Mouse (Mus musculus): ENCODE measurements around the gene Faap20. TPM values are rescaled to one million over a fixed set of nuclear protein-coding genes. Genes with fewer than 3 reads are reported as not detected.

Gene Faap20
- polyA plus RNA-seq, 1 experiment: 30.6 TPM

- H3K79me3 ChIP-seq (ENCODE audit: low read depth): peaks cover 94% of the 10 kb centered on the region
- peaks cover 100% of the 10 kb centered on the region for H3K79me2 ChIP-seq (ENCODE audit: control insufficient read depth, insufficient read depth)
- H3ac ChIP-seq (ENCODE audit: control insufficient read depth, insufficient read length, low read depth): no peak overlapping the region
- H3K27me3 ChIP-seq (ENCODE audit: control insufficient read depth, insufficient read depth, insufficient read length): no peaks in the 10 kb centered on the region
- H3K4me3 ChIP-seq (ENCODE audit: insufficient read depth, poor library complexity, severe bottlenecking): no peak overlapping the region
- H3K36me3 ChIP-seq (ENCODE audit: control insufficient read depth, insufficient read depth): peaks cover 9% of the 10 kb centered on the region
- TF ChIP-seq MAX (IDR thresholded peaks at IDR 0.05) (no peak), CTCF (IDR thresholded peaks at IDR 0.05; ENCODE audit: control insufficient read depth, insufficient read depth, insufficient read length) (no peak), FOSL1 (IDR thresholded peaks at IDR 0.05; ENCODE audit: insufficient read depth, low read length, poor library complexity, severe bottlenecking) (no peak), MYOD1 (IDR thresholded peaks at IDR 0.05; ENCODE audit: control insufficient read depth, insufficient read length, low read depth) (no peak), USF1 (IDR thresholded peaks at IDR 0.05; ENCODE audit: low read depth) (no peak), CEBPB (IDR thresholded peaks at IDR 0.05; ENCODE audit: low read depth) (no peak), MYOG (IDR thresholded peaks at IDR 0.05; ENCODE audit: control insufficient read depth, extremely low read depth, insufficient read length) (no peak)
Measured at GRCm38 (mm10) chr4:155214188-155214587, 35.4 kb upstream of the Faap20 start.

- no peaks in the 10 kb centered on the region for H3K27me3 ChIP-seq (ENCODE audit: control insufficient read depth, insufficient read depth, insufficient read length)
- no peak overlapping the region for H3K4me3 ChIP-seq (ENCODE audit: insufficient read depth, poor library complexity, severe bottlenecking)
- no peak overlapping the region for H3ac ChIP-seq (ENCODE audit: control insufficient read depth, insufficient read length, low read depth)
- peaks cover 100% of the 10 kb centered on the region for H3K79me2 ChIP-seq (ENCODE audit: control insufficient read depth, insufficient read depth)
- TF ChIP-seq USF1 (IDR thresholded peaks at IDR 0.05; ENCODE audit: low read depth): no peak
- TF ChIP-seq CEBPB (IDR thresholded peaks at IDR 0.05; ENCODE audit: low read depth): no peak
- TF ChIP-seq MAX (IDR thresholded peaks at IDR 0.05): no peak
- no peak for TF ChIP-seq MYOD1 (IDR thresholded peaks at IDR 0.05; ENCODE audit: control insufficient read depth, insufficient read length, low read depth)
- no peak for TF ChIP-seq FOSL1 (IDR thresholded peaks at IDR 0.05; ENCODE audit: insufficient read depth, low read length, poor library complexity, severe bottlenecking)
- no peak for TF ChIP-seq CTCF (IDR thresholded peaks at IDR 0.05; ENCODE audit: control insufficient read depth, insufficient read depth, insufficient read length)
- TF ChIP-seq MYOG (IDR thresholded peaks at IDR 0.05; ENCODE audit: control insufficient read depth, extremely low read depth, insufficient read length): no peak
- peaks cover 94% of the 10 kb centered on the region for H3K79me3 ChIP-seq (ENCODE audit: low read depth)
- H3K36me3 ChIP-seq (ENCODE audit: control insufficient read depth, insufficient read depth): peaks cover 9% of the 10 kb centered on the region
Measured at GRCm38 (mm10) chr4:155214793-155215192, 34.8 kb upstream of the Faap20 start.

- no peak overlapping the region for H3K4me3 ChIP-seq (ENCODE audit: insufficient read depth, poor library complexity, severe bottlenecking)
- no peak for TF ChIP-seq FOSL1 (IDR thresholded peaks at IDR 0.05; ENCODE audit: insufficient read depth, low read length, poor library complexity, severe bottlenecking)
- TF ChIP-seq CTCF (IDR thresholded peaks at IDR 0.05; ENCODE audit: control insufficient read depth, insufficient read depth, insufficient read length): no peak
- TF ChIP-seq MYOD1 (IDR thresholded peaks at IDR 0.05; ENCODE audit: control insufficient read depth, insufficient read length, low read depth): no peak
- no peak for TF ChIP-seq MYOG (IDR thresholded peaks at IDR 0.05; ENCODE audit: control insufficient read depth, extremely low read depth, insufficient read length)
Measured at GRCm38 (mm10) chr4:155215203-155215602, 34.4 kb upstream of the Faap20 start.

GRCm38 (mm10) chr4:155215773-155216630 is 33.6 kb upstream of the Faap20 start:
- H3K79me3 ChIP-seq (ENCODE audit: low read depth): peaks cover 94% of the 10 kb centered on the region
- no peak overlapping the region for H3K4me3 ChIP-seq (ENCODE audit: insufficient read depth, poor library complexity, severe bottlenecking)
- peaks cover 9% of the 10 kb centered on the region for H3K36me3 ChIP-seq (ENCODE audit: control insufficient read depth, insufficient read depth)
- H3K79me2 ChIP-seq (ENCODE audit: control insufficient read depth, insufficient read depth): peaks cover 100% of the 10 kb centered on the region
- peak; percentile 65 for TF ChIP-seq MYOD1 (IDR thresholded peaks at IDR 0.05; ENCODE audit: control insufficient read depth, insufficient read length, low read depth)
- no peak for TF ChIP-seq USF1 (IDR thresholded peaks at IDR 0.05; ENCODE audit: low read depth)
- no peak for TF ChIP-seq MYOG (IDR thresholded peaks at IDR 0.05; ENCODE audit: control insufficient read depth, extremely low read depth, insufficient read length)
- no peak overlapping the region for H3ac ChIP-seq (ENCODE audit: control insufficient read depth, insufficient read length, low read depth)
- H3K27me3 ChIP-seq (ENCODE audit: control insufficient read depth, insufficient read depth, insufficient read length): no peaks in the 10 kb centered on the region

More at GRCm38 (mm10) chr4:155215203-155215602, 34.4 kb upstream of the Faap20 start:
- Histone ChIP-seq H3ac (ENCODE audit: control insufficient read depth, insufficient read length, low read depth) (no peak overlapping the region), H3K79me3 (ENCODE audit: low read depth) (peaks cover 94% of the 10 kb centered on the region), H3K36me3 (ENCODE audit: control insufficient read depth, insufficient read depth) (peaks cover 9% of the 10 kb centered on the region), H3K79me2 (ENCODE audit: control insufficient read depth, insufficient read depth) (peaks cover 100% of the 10 kb centered on the region), H3K27me3 (ENCODE audit: control insufficient read depth, insufficient read depth, insufficient read length) (no peaks in the 10 kb centered on the region)

GRCm38 (mm10) chr4:155217241-155218103 is 32.1 kb upstream of the Faap20 start:
- Histone ChIP-seq H3K36me3 (ENCODE audit: control insufficient read depth, insufficient read depth) (peaks cover 9% of the 10 kb centered on the region), H3K79me3 (ENCODE audit: low read depth) (peaks cover 91% of the 10 kb centered on the region), H3K79me2 (ENCODE audit: control insufficient read depth, insufficient read depth) (peaks cover 100% of the 10 kb centered on the region), H3ac (ENCODE audit: control insufficient read depth, insufficient read length, low read depth) (no peak overlapping the region), H3K27me3 (ENCODE audit: control insufficient read depth, insufficient read depth, insufficient read length) (no peaks in the 10 kb centered on the region), H3K4me3 (ENCODE audit: insufficient read depth, poor library complexity, severe bottlenecking) (no peak overlapping the region)
- TF ChIP-seq CEBPB (IDR thresholded peaks at IDR 0.05; ENCODE audit: low read depth) (peak; percentile 82), MAX (IDR thresholded peaks at IDR 0.05) (no peak), USF1 (IDR thresholded peaks at IDR 0.05; ENCODE audit: low read depth) (no peak)
